Mouse (Mus musculus): ENCODE results near the gene Aldh1a1. TPM values are rescaled to one million over a fixed set of nuclear protein-coding genes. Genes with fewer than 3 reads are reported as not detected.

Aldh1a1 gene
- 0.12 and 2.0 TPM in 2 replicates for polyA plus RNA-seq (2016; fragmentation: Nextera tagmentation; extraction: Ambion mirVana)

DNA sequence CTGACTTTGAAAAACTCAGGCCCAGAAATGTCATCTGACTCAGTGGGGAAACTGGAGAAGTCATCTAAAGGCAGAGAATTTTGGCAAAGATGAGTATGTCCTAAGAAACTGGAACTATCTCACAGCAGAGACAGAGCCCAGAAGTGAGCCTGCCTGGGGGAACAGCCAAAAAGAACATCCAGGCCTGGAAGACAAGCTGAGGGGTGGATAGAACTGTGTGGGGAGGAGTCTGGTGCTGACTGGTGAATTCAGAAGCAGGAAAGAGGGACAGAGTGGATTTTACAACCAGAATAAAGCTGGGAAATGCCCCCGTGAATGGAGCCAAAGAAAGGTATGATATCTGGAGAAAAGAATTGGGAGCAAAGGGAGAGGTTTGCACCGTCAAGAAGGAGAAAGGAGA lies at the start of gene Aldh1a1:
Aldh1a1 (plus strand) TSS at position 225 of the 400 bp plus-strand sequence.
- Histone ChIP-seq H3K9me3 (no peaks in the 10 kb centered on the region), H3K36me3 (no peaks in the 10 kb centered on the region), H3K4me1 (replicated peaks) (no peaks in the 10 kb centered on the region), H3K27me3 (ENCODE audit: insufficient read depth, poor library complexity, severe bottlenecking) (no peaks in the 10 kb centered on the region), H3K4me3 (no peak within 1 kb of the TSS), H3K27ac (no peak within 1 kb of the TSS)
- no peak for DNase-seq (ENCODE audit: low spot score)
- WGBS, result 84% methylated on average over 2 of the region's 2 CpGs

DNA sequence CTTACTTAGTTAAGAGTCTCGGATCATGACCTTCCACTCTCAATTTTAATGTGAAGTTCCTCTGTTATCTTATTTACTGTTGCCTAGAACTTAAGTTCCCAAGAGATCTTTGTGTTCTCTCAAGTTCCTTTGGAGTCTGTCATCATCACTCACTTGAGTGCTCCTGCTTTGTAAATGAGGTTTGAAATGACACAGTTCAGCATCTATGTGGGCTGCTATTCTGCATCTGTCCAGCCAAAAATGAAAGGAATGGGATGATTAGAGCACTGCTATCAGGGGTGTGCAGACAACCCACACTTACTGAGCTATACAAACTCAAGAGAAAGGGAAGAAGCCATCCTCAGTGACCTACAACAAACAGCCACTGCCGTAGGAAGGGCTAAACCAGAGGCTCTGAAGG lies 44.7 kb upstream of the Aldh1a1 start:
- Histone ChIP-seq H3K27me3 (ENCODE audit: insufficient read depth, poor library complexity, severe bottlenecking) (no peaks in the 10 kb centered on the region), H3K9me3 (no peaks in the 10 kb centered on the region), H3K4me1 (replicated peaks) (no peaks in the 10 kb centered on the region), H3K4me3 (no peak overlapping the region), H3K27ac (no peak overlapping the region), H3K36me3 (no peaks in the 10 kb centered on the region)
- 89% methylated on average over 2 of the region's 2 CpGs for WGBS
- no peak for DNase-seq (ENCODE audit: low spot score)

DNA sequence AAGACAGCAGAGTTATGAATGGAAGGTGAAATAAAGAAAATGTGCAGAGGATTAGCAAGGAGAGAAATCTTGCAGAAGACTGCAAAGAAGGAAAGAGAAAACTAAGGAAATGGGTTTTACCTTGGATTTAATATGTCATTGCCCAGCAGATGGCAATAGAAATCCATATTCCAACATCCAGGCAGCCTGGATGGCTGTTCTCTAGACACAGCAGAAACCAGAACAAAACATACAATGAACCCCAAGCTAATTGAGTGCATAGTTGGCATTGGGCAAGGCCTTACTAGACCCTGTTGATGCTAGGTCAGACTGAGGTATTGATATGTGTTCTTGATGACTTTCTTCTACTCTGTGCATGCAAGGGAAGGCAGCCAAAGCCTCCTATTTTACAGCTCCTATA lies 43.0 kb upstream of the Aldh1a1 start:
- Histone ChIP-seq H3K9me3 (no peaks in the 10 kb centered on the region), H3K27me3 (ENCODE audit: insufficient read depth, poor library complexity, severe bottlenecking) (no peaks in the 10 kb centered on the region), H3K27ac (no peak overlapping the region), H3K4me1 (replicated peaks) (no peaks in the 10 kb centered on the region), H3K36me3 (no peaks in the 10 kb centered on the region), H3K4me3 (no peak overlapping the region)
- no peak for DNase-seq (ENCODE audit: low spot score)

DNA sequence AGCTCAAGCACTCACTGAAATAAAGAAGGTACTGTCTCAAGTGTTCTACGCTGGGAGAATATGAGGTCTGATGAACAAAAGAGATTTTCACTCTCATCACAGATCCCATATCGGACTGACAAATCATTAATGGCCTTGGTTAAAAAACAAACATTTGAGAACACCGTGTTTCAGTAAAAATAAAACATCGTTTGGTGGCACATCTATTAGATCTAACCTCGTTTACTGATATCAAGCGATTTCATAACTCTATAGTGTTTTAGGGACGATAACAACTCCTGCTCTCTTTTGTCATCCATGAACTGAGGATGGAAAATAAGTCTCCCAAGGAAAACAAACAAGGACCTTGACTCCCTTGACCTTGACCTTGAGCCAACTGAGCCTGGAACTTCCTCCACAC lies 41.5 kb upstream of the Aldh1a1 start:
- Histone ChIP-seq H3K4me3 (no peak overlapping the region), H3K4me1 (replicated peaks) (no peaks in the 10 kb centered on the region), H3K27me3 (ENCODE audit: insufficient read depth, poor library complexity, severe bottlenecking) (no peaks in the 10 kb centered on the region), H3K27ac (no peak overlapping the region), H3K36me3 (no peaks in the 10 kb centered on the region), H3K9me3 (no peaks in the 10 kb centered on the region)
- WGBS, result 86% methylated on average over 7 of the region's 7 CpGs
- DNase-seq (ENCODE audit: low spot score), result no peak

DNA sequence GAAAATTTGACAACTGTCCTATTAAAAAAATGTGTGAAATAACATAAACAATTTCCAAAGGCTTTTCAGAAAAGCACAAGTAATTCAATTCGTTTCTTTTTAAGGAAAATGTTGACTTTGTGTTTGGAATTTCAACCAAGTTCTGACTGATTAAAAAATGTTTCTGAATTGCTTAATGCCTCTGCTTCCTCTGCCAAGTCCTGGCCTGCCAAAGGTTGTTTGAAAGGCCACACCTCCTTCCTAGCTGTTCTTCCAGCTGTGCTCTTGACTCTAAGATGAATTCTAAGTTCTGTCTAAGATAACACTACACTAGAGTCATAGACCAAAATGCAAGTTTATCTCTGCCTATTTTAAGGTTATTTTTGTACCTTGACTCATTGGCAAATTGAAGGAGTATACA lies 8.0 kb upstream of the Aldh1a1 start:
- no peak overlapping the region for H3K27ac ChIP-seq
- H3K27me3 ChIP-seq (ENCODE audit: insufficient read depth, poor library complexity, severe bottlenecking), result no peaks in the 10 kb centered on the region
- no peaks in the 10 kb centered on the region for H3K4me1 ChIP-seq (replicated peaks)
- DNase-seq (ENCODE audit: low spot score), result no peak
- WGBS, result 78% methylated on average over 1 of the region's 1 CpGs
- H3K4me3 ChIP-seq, result no peak overlapping the region
- H3K9me3 ChIP-seq, result no peaks in the 10 kb centered on the region
- no peaks in the 10 kb centered on the region for H3K36me3 ChIP-seq

DNA sequence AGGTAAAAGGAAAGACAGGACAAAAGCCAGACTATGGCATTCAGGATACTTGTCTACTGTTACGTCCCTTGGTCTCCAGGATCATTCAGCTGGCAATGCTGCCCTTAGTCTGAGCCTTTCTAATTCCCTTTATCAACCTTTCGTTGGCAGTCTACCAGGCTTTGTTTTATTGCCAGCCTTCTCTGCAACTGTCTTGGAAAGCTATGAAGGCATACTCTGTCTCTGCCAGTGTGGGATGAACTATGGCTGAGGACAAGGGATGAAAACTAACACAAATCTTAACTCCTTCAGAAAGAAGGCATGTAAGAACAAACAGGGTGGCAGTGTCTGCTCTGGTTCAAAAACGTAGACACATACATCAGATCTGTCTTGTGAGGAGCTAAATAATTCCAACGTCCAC lies 565 bp upstream of the Aldh1a1 start:
- Histone ChIP-seq H3K4me3 (no peak overlapping the region), H3K9me3 (no peaks in the 10 kb centered on the region), H3K27ac (no peak overlapping the region), H3K27me3 (ENCODE audit: insufficient read depth, poor library complexity, severe bottlenecking) (no peaks in the 10 kb centered on the region), H3K36me3 (no peaks in the 10 kb centered on the region), H3K4me1 (replicated peaks) (no peaks in the 10 kb centered on the region)
- 78% methylated on average over 4 of the region's 4 CpGs for WGBS
- DNase-seq (ENCODE audit: low spot score), result no peak

DNA sequence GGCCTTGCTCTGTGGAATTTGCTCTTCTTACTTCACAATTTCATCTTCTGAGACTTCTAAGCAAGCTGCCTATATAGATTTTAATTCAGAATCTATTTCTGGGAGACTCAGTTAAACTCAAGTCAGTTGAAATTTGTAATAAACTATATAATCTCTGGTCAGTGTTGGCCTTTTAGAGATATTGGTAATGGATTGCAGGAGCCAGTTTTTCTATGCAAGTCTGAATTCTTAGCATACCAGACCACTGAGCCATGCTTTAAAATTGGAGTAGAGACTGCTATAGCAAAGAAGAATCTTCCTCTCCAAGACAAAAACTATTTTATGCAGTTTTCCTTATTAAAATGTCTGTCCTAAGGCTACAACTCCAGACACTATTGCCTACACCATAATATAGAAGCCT lies 4.0 kb downstream of the Aldh1a1 start:
- Histone ChIP-seq H3K36me3 (no peaks in the 10 kb centered on the region), H3K4me3 (no peak overlapping the region), H3K27me3 (ENCODE audit: insufficient read depth, poor library complexity, severe bottlenecking) (no peaks in the 10 kb centered on the region), H3K27ac (no peak overlapping the region), H3K4me1 (replicated peaks) (no peaks in the 10 kb centered on the region), H3K9me3 (no peaks in the 10 kb centered on the region)
- no peak for DNase-seq (ENCODE audit: low spot score)

DNA sequence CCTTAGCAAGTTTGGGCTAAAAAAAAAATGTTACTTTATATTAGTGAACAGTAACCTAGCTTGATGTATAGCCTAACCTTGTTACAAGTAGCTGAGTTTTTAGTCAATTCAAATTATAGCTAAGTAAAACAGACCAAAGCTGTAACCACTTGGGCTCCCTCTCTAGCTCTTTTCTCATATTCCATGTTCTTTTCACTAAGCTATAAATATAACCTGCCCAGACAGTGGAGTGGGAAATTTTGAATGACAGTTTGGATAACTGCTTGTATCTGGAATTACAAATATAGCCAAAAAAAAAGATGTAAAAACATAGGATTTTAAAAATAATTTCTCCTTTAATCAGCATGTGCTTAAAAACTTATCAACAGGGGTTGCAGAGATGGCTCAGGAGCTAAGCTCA lies 12.8 kb downstream of the Aldh1a1 start:
- Histone ChIP-seq H3K27ac (no peak overlapping the region), H3K4me3 (no peak overlapping the region), H3K27me3 (ENCODE audit: insufficient read depth, poor library complexity, severe bottlenecking) (peaks cover 19% of the 10 kb centered on the region), H3K9me3 (no peaks in the 10 kb centered on the region), H3K4me1 (replicated peaks) (peaks cover 22% of the 10 kb centered on the region), H3K36me3 (no peaks in the 10 kb centered on the region)
- no peak for DNase-seq (ENCODE audit: low spot score)

DNA sequence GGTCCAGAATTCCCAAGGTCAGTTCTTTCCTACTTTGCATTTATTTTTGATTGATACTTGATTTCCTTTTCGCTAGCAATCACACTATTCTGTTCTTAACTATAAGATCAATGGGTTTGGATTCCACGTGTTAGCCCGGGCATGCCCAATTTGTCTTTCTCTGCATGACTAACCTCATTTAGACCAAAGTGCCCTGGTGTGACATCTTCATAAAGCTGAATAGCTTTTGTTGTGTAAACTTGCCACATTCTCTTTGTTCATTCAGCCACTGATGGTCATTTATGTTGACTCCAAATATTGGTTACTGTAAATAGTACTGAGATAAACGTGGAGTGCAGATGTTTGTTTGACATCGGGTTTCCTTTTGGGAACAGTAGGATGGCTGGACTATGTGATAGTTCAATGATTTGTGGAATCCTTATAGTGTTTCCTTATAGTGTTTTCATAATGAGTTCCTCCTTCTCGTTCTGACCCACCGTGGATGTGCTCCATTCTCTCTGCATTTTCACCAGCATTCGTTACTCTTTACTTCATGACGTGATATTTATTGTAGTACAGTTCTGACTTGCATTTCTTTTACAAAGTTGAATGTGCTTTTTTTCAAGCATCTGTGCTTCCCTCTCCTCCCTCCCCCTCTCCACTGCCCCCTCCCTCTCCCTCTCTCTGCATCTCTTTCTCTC lies 14.6 kb downstream of the Aldh1a1 start:
- peaks cover 22% of the 10 kb centered on the region for H3K4me1 ChIP-seq (replicated peaks)
- DNase-seq (ENCODE audit: low spot score), result no peak
- H3K4me3 ChIP-seq, result no peak overlapping the region
- peaks cover 19% of the 10 kb centered on the region for H3K27me3 ChIP-seq (ENCODE audit: insufficient read depth, poor library complexity, severe bottlenecking)
- no peak overlapping the region for H3K27ac ChIP-seq
- H3K9me3 ChIP-seq, result no peaks in the 10 kb centered on the region
- WGBS, result 31% methylated on average over 9 of the region's 9 CpGs
- H3K36me3 ChIP-seq, result no peaks in the 10 kb centered on the region

DNA sequence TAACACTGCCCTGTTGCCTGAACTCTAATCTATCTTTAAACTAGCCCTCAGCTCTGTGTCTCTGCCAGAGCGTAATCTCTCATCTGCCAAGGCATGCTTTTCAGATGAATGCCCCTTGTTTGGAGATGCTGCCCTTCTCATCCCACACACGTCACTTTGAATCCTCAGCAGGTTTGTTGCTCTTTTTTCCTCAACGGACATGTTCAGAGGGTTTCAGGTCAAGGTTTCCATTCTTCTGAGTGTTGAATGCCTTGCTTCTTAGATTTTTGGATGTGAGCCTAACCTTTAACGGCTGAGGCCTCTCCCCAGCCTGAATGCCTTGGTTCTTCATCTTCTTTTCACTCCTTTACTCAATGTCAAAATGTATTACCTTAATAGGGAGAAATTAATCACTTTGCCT lies 16.1 kb downstream of the Aldh1a1 start:
- H3K36me3 ChIP-seq, result no peaks in the 10 kb centered on the region
- no peak overlapping the region for H3K27ac ChIP-seq
- H3K4me3 ChIP-seq, result no peak overlapping the region
- H3K4me1 ChIP-seq (replicated peaks), result peaks cover 22% of the 10 kb centered on the region
- peaks cover 19% of the 10 kb centered on the region for H3K27me3 ChIP-seq (ENCODE audit: insufficient read depth, poor library complexity, severe bottlenecking)
- H3K9me3 ChIP-seq, result no peaks in the 10 kb centered on the region
- DNase-seq (ENCODE audit: low spot score), result no peak
- WGBS, result 38% methylated on average over 4 of the region's 4 CpGs

DNA sequence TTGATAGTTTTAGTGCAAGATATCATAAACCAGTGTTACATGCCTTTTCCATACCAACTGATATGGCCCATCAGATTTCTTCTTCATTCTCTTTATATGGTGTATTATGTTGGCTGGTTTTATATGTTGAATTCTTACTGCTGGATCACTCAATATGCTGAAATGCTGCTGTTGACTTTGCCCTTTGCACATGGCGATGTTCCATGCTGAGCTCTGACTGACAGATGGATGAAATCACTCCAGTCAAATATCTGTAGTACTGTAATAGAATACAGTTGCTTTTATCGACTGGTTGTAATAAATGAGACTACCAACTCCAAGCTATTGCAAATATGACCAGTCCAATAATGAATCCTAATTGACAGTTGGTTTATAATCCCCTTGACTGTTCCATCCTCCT lies 19.5 kb downstream of the Aldh1a1 start:
- no peaks in the 10 kb centered on the region for H3K36me3 ChIP-seq
- H3K9me3 ChIP-seq, result no peaks in the 10 kb centered on the region
- no peak overlapping the region for H3K27ac ChIP-seq
- H3K4me3 ChIP-seq, result no peak overlapping the region
- 92% methylated on average over 2 of the region's 2 CpGs for WGBS
- peaks cover 7% of the 10 kb centered on the region; the same call in 1 of the 2 replicates for H3K27me3 ChIP-seq (ENCODE audit: insufficient read depth, poor library complexity, severe bottlenecking)
- H3K4me1 ChIP-seq (replicated peaks), result peaks cover 16% of the 10 kb centered on the region
- DNase-seq (ENCODE audit: low spot score), result no peak

DNA sequence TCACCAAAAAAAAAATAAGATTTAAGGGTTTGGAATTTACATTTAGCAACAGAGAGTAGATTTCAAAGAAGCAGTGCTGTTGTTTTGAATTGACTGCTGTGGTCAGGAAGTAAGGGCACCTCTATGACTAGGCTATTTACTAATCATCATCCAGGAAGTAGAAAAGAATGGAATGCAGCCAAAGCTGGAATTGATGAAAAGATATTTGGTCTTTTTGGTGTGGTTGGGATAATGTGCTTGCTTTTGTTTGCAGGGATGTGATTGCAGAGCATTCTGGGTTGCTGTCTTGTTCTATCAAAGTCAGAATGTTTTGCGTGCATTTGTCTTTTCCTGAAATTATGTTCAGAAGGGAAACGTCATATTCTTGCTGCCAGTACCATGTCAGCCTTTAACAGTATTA lies 20.7 kb downstream of the Aldh1a1 start:
- no peak for DNase-seq (ENCODE audit: low spot score)
- Histone ChIP-seq H3K36me3 (no peaks in the 10 kb centered on the region), H3K27ac (no peak overlapping the region), H3K4me3 (no peak overlapping the region), H3K9me3 (no peaks in the 10 kb centered on the region), H3K4me1 (replicated peaks) (peaks cover 6% of the 10 kb centered on the region; the same call in 1 of the 2 replicates), H3K27me3 (ENCODE audit: insufficient read depth, poor library complexity, severe bottlenecking) (peaks cover 7% of the 10 kb centered on the region; the same call in 1 of the 2 replicates)
- WGBS, result 88% methylated on average over 2 of the region's 2 CpGs

DNA sequence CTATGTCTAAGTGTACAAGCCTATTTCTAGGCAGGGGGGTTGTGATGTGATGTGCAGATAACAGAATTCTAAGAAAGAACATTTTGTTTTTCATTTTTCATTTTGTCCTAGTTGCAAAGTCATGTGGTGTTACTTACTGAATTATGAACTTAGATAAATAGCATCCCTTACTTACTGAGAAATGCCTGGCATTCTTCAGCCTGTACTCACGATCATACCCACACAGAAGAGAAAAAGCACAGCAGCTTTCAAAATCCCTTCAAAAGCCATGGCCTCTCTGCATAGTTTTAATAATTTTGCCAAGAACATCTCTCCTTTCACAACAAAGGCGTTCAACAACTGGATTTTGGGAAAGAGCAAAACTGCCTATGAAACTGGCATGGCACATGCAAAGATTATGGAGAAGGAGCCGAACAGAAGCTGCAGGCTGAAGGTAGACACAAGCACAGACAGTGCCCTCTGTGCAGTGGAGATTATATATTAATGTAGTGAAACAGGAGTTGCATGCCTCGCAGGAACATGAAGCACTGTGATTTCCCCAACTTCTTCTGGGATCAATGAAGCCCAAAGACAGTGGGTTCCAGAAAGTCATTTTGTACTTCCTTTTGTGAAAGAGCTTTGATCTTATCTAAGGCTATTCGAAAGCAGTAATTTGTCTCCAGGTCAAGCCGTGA lies 21.3 kb downstream of the Aldh1a1 start:
- Histone ChIP-seq H3K36me3 (no peaks in the 10 kb centered on the region), H3K27me3 (ENCODE audit: insufficient read depth, poor library complexity, severe bottlenecking) (peaks cover 2% of the 10 kb centered on the region; the same call in 1 of the 2 replicates), H3K27ac (no peak overlapping the region), H3K9me3 (no peaks in the 10 kb centered on the region), H3K4me1 (replicated peaks) (peaks cover under 1% of the 10 kb centered on the region; the same call in 1 of the 2 replicates), H3K4me3 (no peak overlapping the region)
- WGBS, result 74% methylated on average over 6 of the region's 6 CpGs
- DNase-seq (ENCODE audit: low spot score), result no peak
